Mouse (Mus musculus): ENCODE measurements at regions not wholly inside any gene's neighbourhood (a gene's known extent, or its start where the extent isn't known, plus 50 kb on each side); places are given as distances from the start of the nearest gene placed in this dataset.

- no peak for DNase-seq (ENCODE audit: low read depth)
Measured at GRCm38 (mm10) chr1:127152840-127153239, 52.0 kb upstream of the Mgat5 start.

GRCm38 (mm10) chr1:127135521-127135920 lies 69.3 kb upstream of the Mgat5 start:
- DNase-seq (ENCODE audit: low read depth) = no peak

- no peak for DNase-seq (ENCODE audit: low read depth)
Measured at GRCm38 (mm10) chr1:127131871-127132270, 72.9 kb upstream of the Mgat5 start.

GRCm38 (mm10) chr1:127124862-127125261 lies 80.0 kb upstream of the Mgat5 start:
- DNase-seq (ENCODE audit: low read depth) = no peak

- no peak for DNase-seq (ENCODE audit: low read depth)
Measured at GRCm38 (mm10) chr1:127118019-127118418, 86.8 kb upstream of the Mgat5 start.

- no peak for DNase-seq (ENCODE audit: low read depth)
Measured at GRCm38 (mm10) chr1:127107485-127107884, 97.3 kb upstream of the Mgat5 start.

GRCm38 (mm10) chr1:127105861-127106260 lies 99.0 kb upstream of the Mgat5 start:
- DNase-seq (ENCODE audit: low read depth) = peak; percentile 24

GRCm38 (mm10) chr1:127103664-127104063 lies 101.2 kb upstream of the Mgat5 start:
- DNase-seq (ENCODE audit: low read depth) = peak; percentile 26

GRCm38 (mm10) chr1:127098871-127099420 lies 105.9 kb upstream of the Mgat5 start:
- DNase-seq (ENCODE audit: low read depth) = no peak

- DNase-seq (ENCODE audit: low read depth) = no peak
Measured at GRCm38 (mm10) chr1:127087616-127088015, 117.2 kb upstream of the Mgat5 start.

- DNase-seq (ENCODE audit: low read depth) = no peak
Measured at GRCm38 (mm10) chr1:127085988-127086387, 118.8 kb upstream of the Mgat5 start.

- DNase-seq (ENCODE audit: low read depth) = no peak
Measured at GRCm38 (mm10) chr1:127083761-127084308, 121.0 kb upstream of the Mgat5 start.

GRCm38 (mm10) chr1:127079012-127079411 lies 125.8 kb upstream of the Mgat5 start:
- no peak for DNase-seq (ENCODE audit: low read depth)

GRCm38 (mm10) chr1:127062430-127062829 lies 142.4 kb upstream of the Mgat5 start:
- DNase-seq (ENCODE audit: low read depth) = no peak

GRCm38 (mm10) chr1:127045711-127046420 lies 158.9 kb upstream of the Mgat5 start:
- DNase-seq (ENCODE audit: low read depth) = no peak

- DNase-seq (ENCODE audit: low read depth) = no peak
Measured at GRCm38 (mm10) chr1:127034748-127035147, 170.1 kb upstream of the Mgat5 start.

- DNase-seq (ENCODE audit: low read depth) = no peak
Measured at GRCm38 (mm10) chr1:127031563-127031962, 173.3 kb upstream of the Mgat5 start.

GRCm38 (mm10) chr1:127028872-127029497 lies 175.8 kb upstream of the Mgat5 start:
- DNase-seq (ENCODE audit: low read depth) = no peak

GRCm38 (mm10) chr1:127023100-127023499 lies 181.7 kb upstream of the Mgat5 start:
- DNase-seq (ENCODE audit: low read depth) = no peak

GRCm38 (mm10) chr1:127017698-127018097 lies 187.1 kb upstream of the Nckap5 start:
- no peak for DNase-seq (ENCODE audit: low read depth)

- DNase-seq (ENCODE audit: low read depth) = no peak
Measured at GRCm38 (mm10) chr1:127015894-127016245, 185.3 kb upstream of the Nckap5 start.

- no peak for DNase-seq (ENCODE audit: low read depth)
Measured at GRCm38 (mm10) chr1:127015042-127015893, 184.7 kb upstream of the Nckap5 start.
